Mouse (Mus musculus) embryonic facial prominence, embryonic 12.5 days (tissue): ENCODE results near the gene Rnls. TPM values are rescaled to one million over a fixed set of nuclear protein-coding genes. Genes with fewer than 3 reads are reported as not detected.

Experiments used
- ATAC-seq: fragments of 200-750 bp; cut with Nextera tagmentation; 2 replicates; pipeline ENCODE4 v1.8.0; 2017; ENCODE audit not compliant: insufficient number of reproducible peaks, insufficient read depth, low FRiP score, low TSS enrichment
- H3K27ac ChIP-seq: fragments of 300-500 bp; sonication (generic); 2 replicates; pipeline ENCODE4 v1.5.1; 2016; ENCODE audit warnings: mild to moderate bottlenecking
- H3K27me3 ChIP-seq: fragments of 300-500 bp; sonication (generic); 2 replicates; pipeline ENCODE4 v1.6.1; 2016; ENCODE audit warnings: mild to moderate bottlenecking, moderate library complexity
- H3K36me3 ChIP-seq: fragments of 300-500 bp; sonication (generic); 2 replicates; pipeline ENCODE4 v1.6.1; 2016; ENCODE audit warnings: mild to moderate bottlenecking
- H3K4me1 ChIP-seq: fragments of 300-500 bp; sonication (generic); 2 replicates; pipeline ENCODE4 v1.6.1; 2016
- H3K4me2 ChIP-seq: fragments of 300-500 bp; sonication (generic); replicated peaks from 2 replicates; pipeline ENCODE4 v1.6.1; 2016; ENCODE audit warnings: mild to moderate bottlenecking, moderate library complexity
- H3K4me3 ChIP-seq: fragments of 300-500 bp; sonication (generic); 2 replicates; pipeline ENCODE4 v1.5.1; 2016; ENCODE audit warnings: mild to moderate bottlenecking
- H3K9ac ChIP-seq: fragments of 300-500 bp; sonication (generic); 2 replicates; pipeline ENCODE4 v1.6.1; 2016; ENCODE audit warnings: mild to moderate bottlenecking, moderate library complexity
- H3K9me3 ChIP-seq: fragments of 300-500 bp; sonication (generic); 2 replicates; pipeline ENCODE4 v1.6.1; 2016; ENCODE audit warnings: mild to moderate bottlenecking, moderate library complexity
- WGBS: fragments of 180-500 bp; shearing (Covaris S2); methylation state at CpG from one replicate; pipeline ENCODE4 v1.1.7; 2016; 5-methylcytosine and 5-hydroxymethylcytosine counted together
- polyA plus RNA-seq: library from polyadenylated mRNA; unstranded; fragments of >200 nt; fragmentation: Nextera tagmentation; extraction: Ambion mirVana; gene quantifications from 2 replicates; pipeline ENCODE4 v1.2.1, GENCODE M21; 2016

Rnls gene
- polyA plus RNA-seq, 1 experiment from 2014 or later, result 6.4 TPM

DNA sequence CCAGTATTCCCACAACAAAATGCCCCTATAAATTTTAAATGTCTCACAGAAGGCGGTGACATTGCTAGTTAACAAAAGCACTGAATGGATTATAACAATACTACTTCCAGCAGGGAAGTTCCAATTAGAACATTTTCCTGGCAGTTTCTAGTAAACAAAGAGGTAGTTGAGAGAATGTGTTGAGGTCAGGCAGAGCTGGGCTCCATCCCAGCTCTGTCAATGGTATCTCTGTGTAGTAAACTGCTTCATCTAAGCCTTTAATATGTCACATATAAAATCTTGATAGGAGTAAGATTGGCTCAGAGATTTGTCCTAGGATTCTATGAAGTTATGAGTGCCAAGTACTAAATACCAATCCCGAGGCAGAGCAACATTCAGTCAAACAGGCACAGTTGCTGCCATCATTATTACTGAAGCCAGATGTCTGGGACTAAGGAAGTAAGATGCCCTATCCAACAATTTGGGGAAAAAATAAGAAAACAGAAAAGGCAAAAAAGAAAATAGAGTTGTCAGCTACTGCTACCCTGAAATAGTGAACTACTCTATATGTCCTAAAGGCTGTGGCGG lies 92.3 kb downstream of the Rnls start:
- Histone ChIP-seq H3K4me1 (no peaks in the 10 kb centered on the region), H3K27me3 (no peaks in the 10 kb centered on the region), H3K9me3 (no peaks in the 10 kb centered on the region), H3K36me3 (no peaks in the 10 kb centered on the region), H3K4me2 (no peak overlapping the region), H3K9ac (no peak overlapping the region), H3K27ac (no peak overlapping the region), H3K4me3 (no peak overlapping the region)
- ATAC-seq, result no peak
- 68% methylated on average over 3 of the region's 3 CpGs for WGBS

DNA sequence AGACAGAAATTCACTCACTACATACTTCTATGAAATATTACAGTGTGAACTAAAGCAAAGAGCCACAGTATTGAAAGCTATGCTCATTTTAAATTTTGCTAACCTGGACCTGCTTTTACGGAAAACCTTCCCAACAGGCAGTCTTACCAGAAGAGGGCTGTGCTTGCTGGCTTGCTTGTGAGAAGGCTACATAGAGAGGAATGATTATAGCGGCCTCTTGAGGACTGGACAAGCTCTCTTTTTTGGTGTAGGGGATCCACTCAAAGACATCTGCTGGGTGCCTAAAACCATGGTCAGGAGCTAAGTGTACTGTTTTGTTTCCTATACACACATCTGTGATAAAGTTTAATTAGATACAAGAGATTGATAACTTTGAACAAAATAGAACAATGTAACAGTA lies 95.8 kb downstream of the Rnls start:
- WGBS, result 32% methylated on average over 2 of the region's 2 CpGs
- Histone ChIP-seq H3K4me1 (no peaks in the 10 kb centered on the region), H3K9me3 (no peaks in the 10 kb centered on the region), H3K27ac (no peak overlapping the region), H3K9ac (no peak overlapping the region), H3K4me2 (no peak overlapping the region), H3K36me3 (no peaks in the 10 kb centered on the region), H3K4me3 (no peak overlapping the region), H3K27me3 (no peaks in the 10 kb centered on the region)
- no peak for ATAC-seq

DNA sequence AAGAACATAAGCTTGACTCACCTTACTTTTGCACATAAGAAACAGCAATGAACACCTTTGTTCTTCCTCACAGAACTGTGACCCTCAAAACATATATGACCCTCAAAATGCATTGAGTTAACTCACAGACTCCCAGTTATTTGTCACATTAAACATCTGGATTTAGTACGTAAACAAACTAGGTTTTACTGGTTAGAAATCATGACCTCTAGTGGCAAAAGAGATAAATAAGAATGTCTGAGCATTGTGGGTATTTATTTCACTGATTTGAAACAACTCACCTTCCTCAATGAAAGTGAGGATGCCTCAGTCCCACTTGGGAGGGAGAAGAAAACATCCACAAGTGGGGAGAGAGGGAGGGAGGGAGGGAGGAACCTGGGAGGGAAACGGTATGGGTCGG lies 109.1 kb downstream of the Rnls start:
- 60% methylated on average over 3 of the region's 3 CpGs for WGBS
- Histone ChIP-seq H3K36me3 (no peaks in the 10 kb centered on the region), H3K9me3 (no peaks in the 10 kb centered on the region), H3K4me2 (no peak overlapping the region), H3K27me3 (no peaks in the 10 kb centered on the region), H3K27ac (no peak overlapping the region), H3K9ac (no peak overlapping the region), H3K4me3 (no peak overlapping the region), H3K4me1 (no peaks in the 10 kb centered on the region)
- no peak for ATAC-seq

DNA sequence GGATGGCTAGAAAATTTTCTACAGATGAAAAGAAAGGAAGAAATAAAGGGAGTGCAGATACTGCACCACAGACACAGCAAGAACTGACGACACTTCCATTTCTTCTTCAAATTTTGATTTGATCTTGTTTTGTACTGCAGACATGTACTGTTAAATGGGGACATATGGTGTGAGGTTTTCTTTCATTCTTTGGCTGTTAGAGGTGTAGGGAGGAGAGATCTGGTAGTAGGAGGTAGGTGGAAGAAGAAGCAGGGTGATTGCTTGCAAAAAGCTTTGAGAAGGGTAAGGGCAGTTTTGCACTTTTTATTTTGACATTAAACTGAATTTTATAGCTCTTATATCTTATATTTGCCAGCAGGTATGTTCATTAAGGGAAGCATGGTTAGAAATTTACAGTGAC lies 115.7 kb downstream of the Rnls start:
- Histone ChIP-seq H3K36me3 (no peaks in the 10 kb centered on the region), H3K4me2 (no peak overlapping the region), H3K9me3 (no peaks in the 10 kb centered on the region), H3K9ac (no peak overlapping the region), H3K4me3 (no peak overlapping the region), H3K27ac (no peak overlapping the region), H3K27me3 (no peaks in the 10 kb centered on the region), H3K4me1 (no peaks in the 10 kb centered on the region)
- no peak for ATAC-seq
- 83% methylated on average over 1 of the region's 1 CpGs for WGBS

DNA sequence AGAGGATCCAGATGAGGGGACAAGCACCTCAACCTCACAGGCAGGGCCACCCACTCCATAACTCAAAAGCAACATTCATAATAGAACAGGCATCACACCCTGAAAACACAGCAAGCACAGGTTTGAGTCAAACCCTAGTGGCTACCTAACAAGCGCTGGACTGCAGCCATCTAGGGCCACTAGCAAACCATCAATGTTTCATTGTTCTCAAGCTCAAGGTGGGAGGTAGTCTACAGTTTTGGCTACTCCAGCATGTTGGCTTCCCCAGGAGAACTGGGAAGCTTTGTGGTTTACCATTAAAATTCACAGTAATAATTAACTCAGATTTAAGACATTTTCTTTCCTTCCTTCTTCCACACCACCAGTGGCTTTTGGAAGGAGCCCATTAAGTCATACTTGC lies 118.4 kb downstream of the Rnls start:
- no peaks in the 10 kb centered on the region for H3K9me3 ChIP-seq
- 74% methylated on average over 1 of the region's 1 CpGs for WGBS
- H3K9ac ChIP-seq, result no peak overlapping the region
- H3K27ac ChIP-seq, result no peak overlapping the region
- ATAC-seq, result no peak
- no peak overlapping the region for H3K4me3 ChIP-seq
- H3K27me3 ChIP-seq, result no peaks in the 10 kb centered on the region
- no peak overlapping the region for H3K4me2 ChIP-seq
- H3K36me3 ChIP-seq, result no peaks in the 10 kb centered on the region
- H3K4me1 ChIP-seq, result no peaks in the 10 kb centered on the region

DNA sequence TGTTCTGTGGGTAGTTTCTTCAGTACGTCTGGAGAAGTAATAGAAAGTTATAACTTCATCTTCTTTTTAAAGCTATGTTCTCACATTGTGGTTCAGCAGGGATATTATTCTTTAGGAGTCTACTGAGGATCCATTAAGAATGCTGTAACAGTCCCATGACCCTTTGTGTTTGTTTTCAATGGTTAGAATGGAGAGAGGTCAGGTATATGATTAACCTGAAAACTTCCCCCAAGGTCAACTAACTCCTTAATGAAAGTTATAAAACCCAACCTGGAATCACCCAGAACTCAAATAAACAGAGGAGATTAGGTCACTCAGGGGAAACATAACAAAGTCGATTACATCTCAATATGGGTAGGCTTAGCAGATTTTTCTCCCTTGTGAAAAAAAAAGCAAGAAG lies 120.5 kb downstream of the Rnls start:
- no peak for ATAC-seq
- Histone ChIP-seq H3K27me3 (no peaks in the 10 kb centered on the region), H3K4me1 (no peaks in the 10 kb centered on the region), H3K4me2 (no peak overlapping the region), H3K4me3 (no peak overlapping the region), H3K9ac (no peak overlapping the region), H3K27ac (no peak overlapping the region), H3K36me3 (no peaks in the 10 kb centered on the region), H3K9me3 (no peaks in the 10 kb centered on the region)
- 43% methylated on average over 2 of the region's 2 CpGs for WGBS

DNA sequence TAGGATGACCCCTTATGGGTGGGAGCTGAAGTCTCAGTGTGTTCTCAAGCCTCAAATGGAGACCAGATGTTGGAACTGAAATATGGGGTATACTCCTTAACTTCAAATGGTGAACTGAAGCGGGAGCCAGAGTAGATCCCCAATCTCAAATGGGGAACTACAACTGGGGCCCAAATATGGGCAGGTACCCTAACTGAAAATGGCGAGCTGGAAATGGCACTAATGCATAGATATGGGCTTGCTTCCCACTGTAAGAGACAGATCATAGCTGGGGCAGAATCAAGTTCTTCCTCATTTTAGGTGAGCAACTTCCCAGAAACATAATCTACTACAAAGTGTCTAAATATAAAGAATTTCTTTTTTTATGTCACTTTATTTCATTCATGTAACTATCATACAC lies 121.9 kb downstream of the Rnls start:
- WGBS, result 58% methylated on average over 2 of the region's 2 CpGs
- no peak for ATAC-seq
- no peaks in the 10 kb centered on the region for H3K36me3 ChIP-seq

DNA sequence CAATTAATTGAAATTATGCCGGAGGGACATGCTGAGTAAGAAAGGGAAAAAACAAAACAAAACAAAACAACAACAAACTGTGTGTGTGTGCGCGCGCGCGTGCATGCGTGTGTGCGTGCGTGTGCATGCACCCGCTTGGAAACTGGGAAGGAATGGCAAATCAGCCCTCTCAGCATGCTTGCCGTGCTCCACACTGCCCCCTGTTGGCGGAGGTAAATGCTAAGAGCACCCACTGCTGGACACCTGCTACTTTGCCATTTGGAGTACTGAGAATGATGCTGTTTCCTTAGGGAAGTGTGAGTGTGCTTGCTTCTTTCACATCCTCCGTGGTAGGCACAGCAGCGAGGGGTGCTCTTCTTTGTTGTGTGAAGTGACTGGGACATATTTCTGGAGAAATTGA lies 124.1 kb downstream of the Rnls start:
- no peak overlapping the region for H3K9ac ChIP-seq
- ATAC-seq, result no peak

More for the DNA sequence above, 121.9 kb downstream of the Rnls start:
- H3K9me3 ChIP-seq, result no peaks in the 10 kb centered on the region
- no peak overlapping the region for H3K4me3 ChIP-seq
- H3K9ac ChIP-seq, result no peak overlapping the region
- no peaks in the 10 kb centered on the region for H3K4me1 ChIP-seq
- H3K27me3 ChIP-seq, result no peaks in the 10 kb centered on the region
- no peak overlapping the region for H3K27ac ChIP-seq
- H3K4me2 ChIP-seq, result no peak overlapping the region

DNA sequence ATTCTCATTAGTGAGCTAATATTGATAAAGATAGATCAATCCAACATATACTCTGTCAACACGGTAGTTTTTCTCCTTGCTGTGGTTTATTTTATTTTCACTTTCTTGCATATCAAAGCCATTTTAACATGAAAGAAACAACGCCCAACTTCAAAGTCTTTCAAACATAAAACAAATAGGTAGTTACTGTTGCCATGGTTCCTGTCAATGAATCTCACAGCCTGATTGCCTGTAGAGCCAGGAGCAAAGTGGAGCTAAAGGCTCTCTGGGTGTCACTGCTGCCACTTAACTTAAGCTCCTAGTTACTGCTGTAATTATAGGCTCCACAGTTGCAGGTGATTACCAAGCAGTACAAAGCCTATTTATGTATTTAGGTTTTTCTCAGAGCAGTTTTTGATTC lies 126.8 kb downstream of the Rnls start:
- no peaks in the 10 kb centered on the region for H3K27me3 ChIP-seq
- no peak overlapping the region for H3K4me2 ChIP-seq
- no peak overlapping the region for H3K9ac ChIP-seq
- 30% methylated on average over 2 of the region's 2 CpGs for WGBS
- no peaks in the 10 kb centered on the region for H3K4me1 ChIP-seq
- ATAC-seq, result no peak
- H3K36me3 ChIP-seq, result no peaks in the 10 kb centered on the region
- H3K9me3 ChIP-seq, result no peaks in the 10 kb centered on the region
- H3K4me3 ChIP-seq, result no peak overlapping the region
- no peak overlapping the region for H3K27ac ChIP-seq

More for the DNA sequence above, 124.1 kb downstream of the Rnls start:
- Histone ChIP-seq H3K27ac (no peak overlapping the region), H3K4me1 (no peaks in the 10 kb centered on the region), H3K4me3 (no peak overlapping the region), H3K36me3 (no peaks in the 10 kb centered on the region), H3K4me2 (no peak overlapping the region), H3K9me3 (no peaks in the 10 kb centered on the region), H3K27me3 (no peaks in the 10 kb centered on the region)
- WGBS, result 80% methylated on average over 14 of the region's 14 CpGs

DNA sequence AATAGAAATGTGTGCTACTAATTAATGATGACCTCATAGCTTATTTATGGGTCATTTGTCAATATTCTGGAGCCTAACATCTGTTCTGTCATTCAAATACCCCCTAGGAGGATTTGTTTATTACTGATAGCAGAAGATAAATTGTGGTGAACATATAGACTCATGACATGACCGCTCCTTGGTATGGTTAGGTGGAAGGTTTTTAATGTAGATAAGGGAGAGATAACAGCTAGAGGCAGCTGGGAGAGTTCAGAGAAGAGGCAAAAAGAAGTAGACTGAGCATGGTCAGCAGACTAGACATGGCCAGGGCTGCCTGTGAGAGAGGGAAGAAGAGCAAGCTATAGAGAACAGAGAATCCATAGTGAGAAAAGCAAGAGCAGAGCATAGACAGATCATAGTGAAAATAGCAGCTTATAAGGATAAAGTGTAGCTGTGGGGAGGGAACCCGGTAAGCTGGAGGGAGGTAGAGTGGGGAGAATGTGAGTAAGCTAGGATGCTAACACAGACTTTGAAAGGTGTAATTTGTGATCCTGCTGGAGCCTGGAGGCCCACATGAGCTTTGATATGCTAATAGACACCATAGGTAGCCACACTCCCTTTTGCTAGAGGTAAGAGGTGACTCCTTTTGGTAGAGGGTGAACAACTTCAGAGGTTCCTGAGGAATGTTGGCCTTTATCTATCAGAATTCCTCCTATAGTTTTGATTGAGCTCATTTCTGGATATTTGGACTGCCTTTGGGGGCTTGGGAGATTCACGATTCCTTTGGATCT lies 127.7 kb downstream of the Rnls start:
- Histone ChIP-seq H3K4me1 (no peaks in the 10 kb centered on the region), H3K36me3 (no peaks in the 10 kb centered on the region), H3K4me3 (no peak overlapping the region), H3K27ac (no peak overlapping the region), H3K4me2 (no peak overlapping the region), H3K9me3 (no peaks in the 10 kb centered on the region), H3K9ac (no peak overlapping the region), H3K27me3 (no peaks in the 10 kb centered on the region)
- ATAC-seq, result no peak
- 47% methylated on average over 3 of the region's 3 CpGs for WGBS

DNA sequence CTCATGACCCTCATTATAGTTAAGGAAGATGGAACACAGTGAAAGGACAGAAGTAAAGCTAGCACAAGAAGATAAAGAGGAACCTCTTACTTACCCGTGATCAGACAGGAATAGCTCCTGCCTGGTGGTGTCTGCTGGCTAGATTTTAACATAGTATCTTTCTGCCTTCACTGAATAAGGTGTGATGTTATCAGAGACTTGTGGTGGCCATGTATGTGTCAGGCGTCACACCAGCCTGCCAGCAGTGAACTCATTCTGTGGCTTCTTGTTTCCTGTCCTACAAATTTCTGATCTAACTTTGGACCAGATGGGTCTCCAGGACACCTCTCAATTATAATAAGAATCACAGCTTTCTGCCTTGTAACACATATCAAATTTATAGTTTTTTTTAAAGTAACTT lies 129.7 kb downstream of the Rnls start:
- Histone ChIP-seq H3K4me3 (no peak overlapping the region), H3K4me2 (no peak overlapping the region), H3K9ac (no peak overlapping the region), H3K27ac (no peak overlapping the region), H3K27me3 (no peaks in the 10 kb centered on the region), H3K36me3 (no peaks in the 10 kb centered on the region), H3K4me1 (no peaks in the 10 kb centered on the region), H3K9me3 (no peaks in the 10 kb centered on the region)
- WGBS, result 63% methylated on average over 2 of the region's 2 CpGs
- ATAC-seq, result no peak

DNA sequence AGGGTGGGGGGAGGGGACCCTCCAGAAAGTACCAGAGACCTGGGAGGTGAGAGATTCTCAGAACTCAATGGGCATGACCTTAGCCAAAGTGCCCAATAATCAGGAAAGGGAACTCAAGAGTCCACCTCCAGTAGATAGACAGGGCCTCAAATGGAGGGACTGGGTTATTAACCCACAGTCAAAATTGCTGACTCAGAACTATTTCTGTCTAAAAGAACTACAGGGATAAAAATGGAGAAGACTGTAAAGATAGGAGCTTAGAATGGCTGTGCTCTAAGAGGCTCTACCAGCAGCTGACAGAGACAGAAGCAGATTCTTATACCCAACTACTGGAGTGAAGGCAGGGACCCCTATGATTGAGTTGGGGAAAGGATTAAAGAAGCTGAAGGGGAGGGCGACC lies 132.9 kb downstream of the Rnls start:
- H3K36me3 ChIP-seq, result no peaks in the 10 kb centered on the region
- H3K4me1 ChIP-seq, result no peaks in the 10 kb centered on the region
- H3K9ac ChIP-seq, result no peak overlapping the region
- ATAC-seq, result no peak
- H3K27ac ChIP-seq, result no peak overlapping the region
- no peak overlapping the region for H3K4me3 ChIP-seq
- H3K4me2 ChIP-seq, result no peak overlapping the region
- H3K27me3 ChIP-seq, result no peaks in the 10 kb centered on the region
- no peaks in the 10 kb centered on the region for H3K9me3 ChIP-seq
- WGBS, result 87% methylated on average over 1 of the region's 1 CpGs
